Mouse (Mus musculus): Measurements from ENCODE around the gene Adgre4. TPM values are rescaled to one million over a fixed set of nuclear protein-coding genes. Genes with fewer than 3 reads are reported as not detected.

Gene Adgre4
- 1.1 TPM for polyA plus RNA-seq (2017; shearing (Covaris generic))

DNA sequence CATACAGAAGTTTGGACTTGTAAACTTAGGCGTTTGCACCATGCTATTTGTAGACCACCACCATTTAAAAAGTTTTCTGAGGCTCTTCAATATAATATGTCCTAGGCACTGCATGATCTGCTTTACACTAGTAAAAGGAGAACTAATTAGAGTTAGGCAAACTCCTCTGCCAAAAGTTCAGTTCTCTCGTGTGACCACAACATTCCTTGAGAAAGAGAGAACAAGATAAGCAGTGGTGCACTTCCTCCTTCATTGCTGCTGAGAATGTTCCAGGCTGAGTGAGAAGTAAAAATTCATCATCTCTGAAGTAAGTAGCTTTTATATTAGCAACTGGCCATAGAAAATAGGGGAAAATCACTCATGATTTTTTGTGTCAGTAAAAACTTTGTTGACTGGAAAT lies at the start of gene Adgre4:
Gene Adgre4 (plus strand): TSS at position 199 of the 400 bp plus-strand sequence.

DNA sequence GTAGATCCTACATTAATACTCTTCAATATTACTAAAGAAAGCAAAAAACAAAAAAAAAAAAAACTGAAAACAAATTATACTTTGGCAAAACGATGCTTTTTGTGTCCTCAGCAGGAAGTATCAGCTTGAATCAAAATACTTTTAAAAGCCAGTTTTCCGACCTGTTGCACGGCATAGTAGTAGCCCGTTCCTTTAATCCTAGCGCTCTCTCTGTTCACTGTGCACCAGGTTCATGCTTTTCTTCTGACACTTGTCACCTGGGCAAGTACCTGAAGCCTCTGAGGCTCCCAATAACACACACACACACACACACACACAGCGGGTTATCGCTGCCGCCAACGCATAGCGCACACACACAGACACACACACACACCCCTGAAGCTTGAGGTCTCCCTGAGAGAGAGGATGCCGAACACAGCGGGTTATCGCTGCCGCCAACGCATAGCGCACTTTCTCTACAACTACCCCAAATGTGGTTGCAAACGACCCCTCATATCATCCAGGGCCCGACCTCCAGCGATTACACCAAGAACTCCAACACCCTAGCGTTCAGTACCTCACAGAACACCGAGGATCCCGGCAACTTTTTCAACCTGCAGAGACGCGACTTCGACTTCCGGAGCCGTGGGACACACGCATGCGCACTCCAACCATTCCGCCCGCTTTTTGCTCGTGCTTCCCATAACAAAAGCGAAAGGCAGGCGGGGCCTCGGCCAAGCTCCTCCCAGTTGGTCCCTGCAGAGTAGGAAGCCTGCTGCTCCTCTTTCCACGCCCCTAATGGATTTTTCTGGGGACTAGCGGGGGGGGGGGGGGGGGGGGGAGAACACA lies 37.6 kb upstream of the Adgre4 start, which contains the start of gene Pot1b:
Gene Pot1b (minus strand): TSS at position 645 of the 828 bp plus-strand sequence.

GRCm38 (mm10) chr17:55878636-55879369 lies 129.0 kb downstream of the Adgre4 start, which contains the start of gene Zfp119a:
Gene Zfp119a, minus strand, starts transcription at chr17:55878930.

Other genes with a start within 250 kb of the Adgre4 start
- not detected for gene Vmn2r118, start 124.8 kb upstream of the Adgre4 start, polyA plus RNA-seq (2017; shearing (Covaris generic))
- gene Pot1b, start 37.4 kb upstream of the Adgre4 start, polyA plus RNA-seq (2017; shearing (Covaris generic)) = 16.4 TPM
- gene Zfp119a, start 128.9 kb downstream of the Adgre4 start, polyA plus RNA-seq (2017; shearing (Covaris generic)) = 17.0 TPM
- gene Zfp959, start 142.1 kb downstream of the Adgre4 start, polyA plus RNA-seq (2017; shearing (Covaris generic)) = 23.4 TPM
- 13.5 TPM for gene Zfp119b, start 199.5 kb downstream of the Adgre4 start, polyA plus RNA-seq (2017; shearing (Covaris generic))
- gene Ebi3, start 202.7 kb downstream of the Adgre4 start, polyA plus RNA-seq (2017; shearing (Covaris generic)) = 26.3 TPM
- 38.8 TPM for gene Yju2, start 209.1 kb downstream of the Adgre4 start, polyA plus RNA-seq (2017; shearing (Covaris generic))
- 0.89 TPM for gene Shd, start 220.5 kb downstream of the Adgre4 start, polyA plus RNA-seq (2017; shearing (Covaris generic))
- gene Fsd1, start 236.5 kb downstream of the Adgre4 start, polyA plus RNA-seq (2017; shearing (Covaris generic)) = 0.44 TPM

All from CD4-positive, CD25-positive, alpha-beta regulatory T cell (primary cell).